8 mouse cellular contexts compared by ENCODE assay signal in the genomic region with DNA sequence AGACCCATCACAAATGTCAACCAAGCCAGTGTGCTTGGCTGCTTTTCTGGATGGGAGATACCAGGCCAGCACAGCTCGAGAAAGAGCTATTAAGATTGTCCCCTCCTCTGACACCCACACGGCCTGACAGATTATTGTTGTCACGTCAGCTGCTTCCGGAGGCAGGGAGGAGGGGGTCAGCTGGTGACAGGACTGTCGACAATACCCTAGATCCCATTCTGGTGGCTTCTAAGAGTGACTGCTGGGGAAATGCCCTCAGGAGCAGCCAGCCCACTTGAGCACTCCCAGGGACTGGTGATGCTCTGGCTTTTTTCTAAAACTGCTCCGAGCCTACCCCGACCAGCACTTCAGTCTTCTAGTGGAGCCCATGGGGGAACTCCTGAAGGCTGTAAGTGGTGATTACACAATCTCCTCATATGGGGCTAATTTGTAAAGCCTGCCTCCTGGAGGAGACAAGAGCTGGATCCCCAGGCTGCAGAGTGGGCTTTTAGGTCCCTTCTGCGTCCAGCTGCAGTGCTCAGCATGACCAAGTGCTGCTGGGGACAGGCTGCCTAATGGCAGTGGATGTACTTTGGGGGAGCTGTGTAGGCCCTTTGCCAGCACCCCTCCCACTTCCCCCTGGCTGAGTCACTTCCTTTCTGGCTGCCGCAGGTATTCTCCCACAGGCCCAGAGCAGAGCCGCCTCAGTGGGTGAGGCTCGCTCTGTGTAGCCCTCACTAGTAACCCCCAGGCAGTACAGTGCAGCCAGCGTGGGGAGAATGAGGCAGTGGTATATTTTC. TPM values are rescaled to one million over a fixed set of nuclear protein-coding genes. Genes with fewer than 3 reads are reported as not detected.
A peak's percentile ranks its signal among the peaks of the same experiment; 100 is the strongest.
DNase-seq lines count a peak whose midpoint lies in the region; ATAC-seq and TF ChIP-seq lines count a peak whose summit lies in the region.

No protein-coding gene starts in this region.

- no peak overlapping the region for H3K4me3 ChIP-seq in neural tube, embryonic 11.5 days (ENCODE audit: low read depth, low read length)
- no peak overlapping the region for H3K4me3 ChIP-seq in embryonic facial prominence, embryonic 14.5 days (ENCODE audit: low read depth, low read length)
- peak overlapping the region; percentile 2; the same call in 1 of the 2 replicates for H3K4me3 ChIP-seq in heart, embryonic 11.5 days (ENCODE audit: low read depth, low read length)
- H3K4me3 ChIP-seq in kidney, embryonic 15.5 days (replicated peaks): 0 out of 2 replicates have a peak overlapping the region, but pooled peaks have one; percentile 7
- H3K4me3 ChIP-seq in liver, adult 2 months (ENCODE audit: insufficient read depth, low read depth, low read length): peak overlapping the region; percentile 2; the same call in 1 of the 2 replicates
- no peak overlapping the region for H3K4me3 ChIP-seq in stomach, embryonic 14.5 days (ENCODE audit: low read depth, low read length)

- H3K9me3 ChIP-seq in neural tube, embryonic 11.5 days (ENCODE audit: control insufficient read depth, low read length): no peaks in the 10 kb centered on the region
- no peaks in the 10 kb centered on the region for H3K9me3 ChIP-seq in embryonic facial prominence, embryonic 14.5 days (ENCODE audit: control insufficient read depth, low read length)
- no peaks in the 10 kb centered on the region for H3K9me3 ChIP-seq in heart, embryonic 11.5 days (replicated peaks; ENCODE audit: control insufficient read depth, low read length)
- no peaks in the 10 kb centered on the region for H3K9me3 ChIP-seq in kidney, embryonic 15.5 days (replicated peaks)
- no peaks in the 10 kb centered on the region for H3K9me3 ChIP-seq in stomach, embryonic 14.5 days (ENCODE audit: control insufficient read depth, low read depth, low read length)

- TF ChIP-seq POLR2A in liver, adult 2 months (IDR thresholded peaks at IDR 0.05; ENCODE audit: extremely low read depth, insufficient read depth, low read length): no peak

- peak overlapping the region; percentile 24; the same call in 1 of the 2 replicates for H3K27ac ChIP-seq in neural tube, embryonic 11.5 days (ENCODE audit: low read depth, low read length)
- peak overlapping the region; percentile 67 for H3K27ac ChIP-seq in embryonic facial prominence, embryonic 14.5 days (replicated peaks; ENCODE audit: low read depth, low read length)
- H3K27ac ChIP-seq in heart, embryonic 11.5 days (ENCODE audit: low read depth, low read length): peak overlapping the region; percentile 90
- H3K27ac ChIP-seq in kidney, embryonic 15.5 days: peak overlapping the region; percentile 93
- peak overlapping the region; percentile 99 for H3K27ac ChIP-seq in liver, adult 2 months (replicated peaks; ENCODE audit: insufficient read depth, low read depth, low read length)
- H3K27ac ChIP-seq in stomach, embryonic 14.5 days (ENCODE audit: low read length): peak overlapping the region; percentile 75

- peak overlapping the region; percentile 5; the same call in 1 of the 2 replicates for H3K4me2 ChIP-seq in neural tube, embryonic 11.5 days (ENCODE audit: low read depth)
- H3K4me2 ChIP-seq in embryonic facial prominence, embryonic 14.5 days (ENCODE audit: low read depth, low read length): peak overlapping the region; percentile 23
- H3K4me2 ChIP-seq in heart, embryonic 11.5 days: peak overlapping the region; percentile 39
- peak overlapping the region; percentile 34 for H3K4me2 ChIP-seq in kidney, embryonic 15.5 days
- no peak overlapping the region; the same call in 1 of the 2 replicates for H3K4me2 ChIP-seq in stomach, embryonic 14.5 days (replicated peaks; ENCODE audit: low read depth, low read length)

- H3K9ac ChIP-seq in neural tube, embryonic 11.5 days (ENCODE audit: low read length): peak overlapping the region; percentile 37; the same call in 1 of the 2 replicates
- H3K9ac ChIP-seq in embryonic facial prominence, embryonic 14.5 days (ENCODE audit: low read depth, low read length): peak overlapping the region; percentile 22
- H3K9ac ChIP-seq in heart, embryonic 11.5 days (ENCODE audit: low read depth, low read length): peak overlapping the region; percentile 52; the same call in 1 of the 2 replicates
- H3K9ac ChIP-seq in kidney, embryonic 15.5 days: peak overlapping the region; percentile 33; the same call in 1 of the 2 replicates
- H3K9ac ChIP-seq in liver, adult 2 months (ENCODE audit: low read depth, low read length): peak overlapping the region; percentile 52
- no peak overlapping the region for H3K9ac ChIP-seq in stomach, embryonic 14.5 days (replicated peaks; ENCODE audit: low read depth, low read length)

- peak; percentile 32 for DNase-seq in neural tube, embryonic 11.5 days (ENCODE audit: low spot score)
- no peak for DNase-seq in neural tube, embryonic 10.5 days (ENCODE audit: extremely low spot score, low spot score)
- peak; percentile 77 for DNase-seq in embryonic facial prominence, embryonic 14.5 days (ENCODE audit: low spot score)
- peak; percentile 64 for DNase-seq in liver, adult 2 months (ENCODE audit: extremely low read depth, low read depth, low spot score)

- no peak for ATAC-seq in neural tube, embryonic 11.5 days (ENCODE audit: insufficient read depth, low FRiP score, low TSS enrichment)
- ATAC-seq in embryonic facial prominence, embryonic 14.5 days (ENCODE audit: low read depth): peak; percentile 86
- peak; percentile 64 for ATAC-seq in heart, embryonic 11.5 days (replicated peaks; ENCODE audit: insufficient number of reproducible peaks, low FRiP score, low TSS enrichment)
- peak; percentile 85 for ATAC-seq in kidney, embryonic 15.5 days (replicated peaks; ENCODE audit: low FRiP score)
- ATAC-seq in monocyte, adult 5-6 weeks (replicated peaks; ENCODE audit: insufficient number of reproducible peaks, low FRiP score, low TSS enrichment, poor library complexity, severe bottlenecking): peak; percentile 80
- ATAC-seq in stomach, embryonic 14.5 days (ENCODE audit: insufficient number of reproducible peaks, insufficient read depth, low FRiP score, low read depth): peak; percentile 76

- peak; percentile 12; the same call in 1 of the 2 replicates for TF ChIP-seq CTCF in liver, adult 2 months (IDR thresholded peaks at IDR 0.05; ENCODE audit: low read depth, low read length)

- WGBS in neural tube, embryonic 11.5 days: 13% methylated on average over 12 of the region's 12 CpGs
- 7% methylated on average over 12 of the region's 12 CpGs for WGBS in embryonic facial prominence, embryonic 14.5 days
- 8% methylated on average over 12 of the region's 12 CpGs for WGBS in heart, embryonic 11.5 days (ENCODE audit: insufficient replicate concordance)
- 5% methylated on average over 12 of the region's 12 CpGs for WGBS in kidney, embryonic 15.5 days
- WGBS in liver, adult 2 months: 12% methylated on average over 12 of the region's 12 CpGs
- 11% methylated on average over 12 of the region's 12 CpGs for WGBS in stomach, embryonic 14.5 days

- no peaks in the 10 kb centered on the region for H3K36me3 ChIP-seq in neural tube, embryonic 11.5 days (ENCODE audit: control insufficient read depth, insufficient read depth, low read length)
- H3K36me3 ChIP-seq in embryonic facial prominence, embryonic 14.5 days (ENCODE audit: control insufficient read depth, insufficient read depth, low read length): no peaks in the 10 kb centered on the region
- no peaks in the 10 kb centered on the region for H3K36me3 ChIP-seq in heart, embryonic 11.5 days (ENCODE audit: control insufficient read depth, insufficient read depth, low read length)
- H3K36me3 ChIP-seq in kidney, embryonic 15.5 days: no peaks in the 10 kb centered on the region
- no peaks in the 10 kb centered on the region for H3K36me3 ChIP-seq in liver, adult 2 months (ENCODE audit: control insufficient read depth, insufficient read depth, low read length)
- H3K36me3 ChIP-seq in stomach, embryonic 14.5 days (ENCODE audit: control insufficient read depth, insufficient read depth, low read length): no peaks in the 10 kb centered on the region

- peaks cover 18% of the 10 kb centered on the region for H3K4me1 ChIP-seq in neural tube, embryonic 11.5 days (ENCODE audit: control insufficient read depth, insufficient read depth, low read length)
- peaks cover 23% of the 10 kb centered on the region for H3K4me1 ChIP-seq in embryonic facial prominence, embryonic 14.5 days (ENCODE audit: control insufficient read depth, insufficient read depth, low read length)
- H3K4me1 ChIP-seq in heart, embryonic 11.5 days (ENCODE audit: control insufficient read depth, insufficient read depth, low read length): peaks cover 63% of the 10 kb centered on the region
- H3K4me1 ChIP-seq in kidney, embryonic 15.5 days: peaks cover 75% of the 10 kb centered on the region
- peaks cover 68% of the 10 kb centered on the region for H3K4me1 ChIP-seq in liver, adult 2 months (ENCODE audit: control insufficient read depth, insufficient read depth, low read length)
- H3K4me1 ChIP-seq in stomach, embryonic 14.5 days (ENCODE audit: control insufficient read depth, insufficient read depth, low read length): peaks cover 33% of the 10 kb centered on the region

- peaks cover 47% of the 10 kb centered on the region; the same call in 1 of the 2 replicates for H3K79me2 ChIP-seq in liver, adult 2 months (ENCODE audit: control insufficient read depth, insufficient read depth, low read length)

- no peaks in the 10 kb centered on the region for H3K27me3 ChIP-seq in neural tube, embryonic 11.5 days (ENCODE audit: control insufficient read depth, insufficient read depth, low read length)
- no peaks in the 10 kb centered on the region for H3K27me3 ChIP-seq in embryonic facial prominence, embryonic 14.5 days (replicated peaks; ENCODE audit: control insufficient read depth, insufficient read depth, low read length)
- H3K27me3 ChIP-seq in heart, embryonic 11.5 days (ENCODE audit: control insufficient read depth, insufficient read depth, low read length): no peaks in the 10 kb centered on the region
- H3K27me3 ChIP-seq in kidney, embryonic 15.5 days: no peaks in the 10 kb centered on the region
- no peaks in the 10 kb centered on the region for H3K27me3 ChIP-seq in liver, adult 2 months (ENCODE audit: control insufficient read depth, insufficient read depth, low read length)
- H3K27me3 ChIP-seq in stomach, embryonic 14.5 days (ENCODE audit: control insufficient read depth, insufficient read depth, low read length): no peaks in the 10 kb centered on the region

RNA-seq across cellular contexts. Expression of a gene that starts 6.8 kb away (rescaled TPM):
- 32.5 and 32.8 TPM in 2 replicates for polyA plus RNA-seq in neural tube, embryonic 11.5 days (2014; fragmentation: Nextera tagmentation; extraction: Ambion mirVana)
- polyA plus RNA-seq in embryonic facial prominence, embryonic 14.5 days (2014; fragmentation: Nextera tagmentation; extraction: Ambion mirVana): 26.8 and 32.1 TPM in 2 replicates
- 18.5 and 23.2 TPM in 2 replicates for polyA plus RNA-seq in heart, embryonic 11.5 days (2014; fragmentation: Nextera tagmentation; extraction: Ambion mirVana)
- 38.2 and 41.3 TPM in 2 replicates for polyA plus RNA-seq in kidney, embryonic 15.5 days (2015; fragmentation: Nextera tagmentation; extraction: Ambion mirVana)
- total RNA-seq in liver, adult 2 months (2014; rRNA removed): 6.5 and 10.8 TPM in 2 replicates
- 22.5 and 22.9 TPM in 2 replicates for polyA plus RNA-seq in liver, adult 2 months (2012; rRNA removed)
- total RNA-seq in monocyte, adult 5-6 weeks (2017): 37.1 to 68.5 TPM (median 61.2 TPM) in 3 replicates
- polyA plus RNA-seq in stomach, embryonic 14.5 days (2014; fragmentation: Nextera tagmentation; extraction: Ambion mirVana): 20.0 and 23.6 TPM in 2 replicates

RNA-seq across cellular contexts. Expression of a gene that starts 14.1 kb away (rescaled TPM):
- polyA plus RNA-seq in neural tube, embryonic 11.5 days (2014; fragmentation: Nextera tagmentation; extraction: Ambion mirVana): 39.5 and 42.6 TPM in 2 replicates
- polyA plus RNA-seq in embryonic facial prominence, embryonic 14.5 days (2014; fragmentation: Nextera tagmentation; extraction: Ambion mirVana): 52.0 and 54.1 TPM in 2 replicates
- 42.8 and 44.5 TPM in 2 replicates for polyA plus RNA-seq in heart, embryonic 11.5 days (2014; fragmentation: Nextera tagmentation; extraction: Ambion mirVana)
- polyA plus RNA-seq in kidney, embryonic 15.5 days (2015; fragmentation: Nextera tagmentation; extraction: Ambion mirVana): 51.8 and 52.9 TPM in 2 replicates
- 20.0 and 30.0 TPM in 2 replicates for total RNA-seq in liver, adult 2 months (2014; rRNA removed)
- 28.4 TPM in 2 replicates for polyA plus RNA-seq in liver, adult 2 months (2012; rRNA removed)
- total RNA-seq in monocyte, adult 5-6 weeks (2017): 14.4 to 20.7 TPM (median 16.1 TPM) in 3 replicates
- polyA plus RNA-seq in stomach, embryonic 14.5 days (2014; fragmentation: Nextera tagmentation; extraction: Ambion mirVana): 57.5 and 58.4 TPM in 2 replicates

RNA-seq across cellular contexts. Expression of a gene that starts 37.0 kb away (rescaled TPM):
- 42.5 and 43.4 TPM in 2 replicates for polyA plus RNA-seq in neural tube, embryonic 11.5 days (2014; fragmentation: Nextera tagmentation; extraction: Ambion mirVana)
- polyA plus RNA-seq in embryonic facial prominence, embryonic 14.5 days (2014; fragmentation: Nextera tagmentation; extraction: Ambion mirVana): 78.9 and 81.7 TPM in 2 replicates
- 31.9 and 33.5 TPM in 2 replicates for polyA plus RNA-seq in heart, embryonic 11.5 days (2014; fragmentation: Nextera tagmentation; extraction: Ambion mirVana)
- polyA plus RNA-seq in kidney, embryonic 15.5 days (2015; fragmentation: Nextera tagmentation; extraction: Ambion mirVana): 90.0 and 98.5 TPM in 2 replicates
- total RNA-seq in liver, adult 2 months (2014; rRNA removed): 8.0 and 9.5 TPM in 2 replicates
- polyA plus RNA-seq in liver, adult 2 months (2012; rRNA removed): 15.8 and 18.1 TPM in 2 replicates
- 1.2 to 2.6 TPM (median 2.5 TPM) in 3 replicates for total RNA-seq in monocyte, adult 5-6 weeks (2017)
- polyA plus RNA-seq in stomach, embryonic 14.5 days (2014; fragmentation: Nextera tagmentation; extraction: Ambion mirVana): 70.2 and 76.5 TPM in 2 replicates

RNA-seq across cellular contexts. Expression of a gene that starts 52.2 kb away (rescaled TPM):
- polyA plus RNA-seq in neural tube, embryonic 11.5 days (2014; fragmentation: Nextera tagmentation; extraction: Ambion mirVana): 21.4 and 23.0 TPM in 2 replicates
- polyA plus RNA-seq in embryonic facial prominence, embryonic 14.5 days (2014; fragmentation: Nextera tagmentation; extraction: Ambion mirVana): 13.7 and 17.5 TPM in 2 replicates
- 5.3 TPM in 2 replicates for polyA plus RNA-seq in heart, embryonic 11.5 days (2014; fragmentation: Nextera tagmentation; extraction: Ambion mirVana)
- polyA plus RNA-seq in kidney, embryonic 15.5 days (2015; fragmentation: Nextera tagmentation; extraction: Ambion mirVana): 19.0 and 19.1 TPM in 2 replicates
- total RNA-seq in liver, adult 2 months (2014; rRNA removed): 0.37 and 0.74 TPM in 2 replicates
- polyA plus RNA-seq in liver, adult 2 months (2012; rRNA removed): 0.20 TPM in 1 of 2 replicates, not detected in the other
- total RNA-seq in monocyte, adult 5-6 weeks (2017): 0.10 to 0.21 TPM (median 0.19 TPM) in 3 replicates
- 13.3 and 16.0 TPM in 2 replicates for polyA plus RNA-seq in stomach, embryonic 14.5 days (2014; fragmentation: Nextera tagmentation; extraction: Ambion mirVana)

RNA-seq across cellular contexts. Expression of a gene that starts 52.7 kb away (rescaled TPM):
- polyA plus RNA-seq in neural tube, embryonic 11.5 days (2014; fragmentation: Nextera tagmentation; extraction: Ambion mirVana): 2.1 and 2.6 TPM in 2 replicates
- polyA plus RNA-seq in embryonic facial prominence, embryonic 14.5 days (2014; fragmentation: Nextera tagmentation; extraction: Ambion mirVana): 7.8 and 7.9 TPM in 2 replicates
- polyA plus RNA-seq in heart, embryonic 11.5 days (2014; fragmentation: Nextera tagmentation; extraction: Ambion mirVana): 2.7 and 3.1 TPM in 2 replicates
- polyA plus RNA-seq in kidney, embryonic 15.5 days (2015; fragmentation: Nextera tagmentation; extraction: Ambion mirVana): 8.3 and 9.5 TPM in 2 replicates
- total RNA-seq in liver, adult 2 months (2014; rRNA removed): 0.54 and 0.65 TPM in 2 replicates
- 0.26 and 0.55 TPM in 2 replicates for polyA plus RNA-seq in liver, adult 2 months (2012; rRNA removed)
- total RNA-seq in monocyte, adult 5-6 weeks (2017): 0.19 to 1.3 TPM in 2 of 3 replicates, not detected in the other
- 7.4 and 8.7 TPM in 2 replicates for polyA plus RNA-seq in stomach, embryonic 14.5 days (2014; fragmentation: Nextera tagmentation; extraction: Ambion mirVana)

Comparison
In these comparisons a context has a peak if more than half of its experiments do, and no peak if none do; other contexts are left out.
1. H3K27ac ChIP-seq: peak in every context shown above with its lines; median percentile 99 in liver, adult 2 months; 93 in kidney, embryonic 15.5 days; 90 in heart, embryonic 11.5 days; 75 in stomach, embryonic 14.5 days; 67 in embryonic facial prominence, embryonic 14.5 days; 24 in neural tube, embryonic 11.5 days.
2. H3K4me3 ChIP-seq: peak in heart, embryonic 11.5 days (single experiment), kidney, embryonic 15.5 days (single experiment) and liver, adult 2 months (single experiment); none in neural tube, embryonic 11.5 days (single experiment), embryonic facial prominence, embryonic 14.5 days (single experiment) and stomach, embryonic 14.5 days (single experiment).